Mouse (Mus musculus) bone marrow macrophage, adult 2 months (primary cell): ENCODE data around the gene Pdcd7.

Experiments
- CTCF ChIP-seq: IDR thresholded peaks from 2 replicates; pipeline ENCODE4 v1.5.1; 2012; ENCODE audit warnings: low read depth, mild to moderate bottlenecking, low read length, moderate library complexity
- POLR2A ChIP-seq: IDR thresholded peaks from 2 replicates; pipeline ENCODE4 v1.6.1; 2012; ENCODE audit warnings: mild to moderate bottlenecking, low read depth, low read length, borderline replicate concordance

DNA sequence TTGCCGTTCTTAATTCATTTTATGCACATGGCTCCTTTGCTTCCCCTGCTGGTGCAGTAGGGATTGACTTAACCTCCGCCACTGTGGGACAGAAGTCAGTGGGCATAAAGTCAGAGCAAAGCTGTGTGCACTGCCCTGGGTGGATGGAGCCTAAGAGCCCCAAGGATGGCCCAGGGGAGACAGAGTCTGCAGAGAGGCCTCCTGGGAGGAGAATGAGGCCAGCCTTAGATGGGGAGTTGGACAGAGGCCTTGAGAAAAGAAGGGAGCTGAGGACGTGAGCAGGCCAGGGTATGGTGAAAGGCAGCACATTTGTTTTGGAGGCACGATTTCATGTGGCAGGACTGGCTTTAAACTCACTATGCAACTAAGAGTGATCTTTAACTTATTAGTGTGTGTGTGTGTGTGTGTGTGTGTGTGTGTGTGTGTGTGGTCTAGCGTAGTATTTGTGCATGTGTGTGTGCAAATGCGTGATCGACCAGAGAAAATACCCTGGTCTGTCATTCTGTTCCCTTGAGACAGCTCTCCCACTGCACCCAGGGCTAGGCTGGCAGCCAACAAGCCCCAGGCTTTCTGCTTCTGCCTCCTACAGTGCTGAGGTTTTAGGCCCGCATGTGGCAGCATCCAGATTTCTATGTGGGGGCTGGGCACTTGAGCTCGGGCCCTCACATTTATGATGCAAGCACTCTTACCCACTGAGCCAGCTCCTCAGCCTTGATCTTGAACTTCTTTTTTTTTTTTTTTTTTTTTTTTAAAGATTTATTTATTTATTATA lies 29.4 kb downstream of the Pdcd7 start:
- no peak for TF ChIP-seq POLR2A
- no peak for TF ChIP-seq CTCF
